Mouse (Mus musculus) heart, adult 2 months (tissue): ENCODE measurements around the gene Plxdc1.

Source experiments
- CTCF ChIP-seq: fragments of 200-600 bp; IDR thresholded peaks from 2 replicates; pipeline ENCODE4 v1.8.1; 2022; ENCODE audit warnings: antibody characterized with exemption, mild to moderate bottlenecking, moderate library complexity
- EP300 ChIP-seq: fragments of 200-500 bp; IDR thresholded peaks from 2 replicates; pipeline ENCODE4 v1.6.1; 2011; ENCODE audit warnings: low read depth, low read length, control low read depth; ENCODE audit not compliant: insufficient read depth
- POLR2A ChIP-seq: fragments of 200-500 bp; IDR thresholded peaks from 2 replicates; pipeline ENCODE4 v1.6.1; 2011; ENCODE audit warnings: mild to moderate bottlenecking, low read depth, low read length, control low read depth; ENCODE audit not compliant: insufficient read depth

- TF ChIP-seq EP300: no peak
- TF ChIP-seq CTCF: no peak
- no peak for TF ChIP-seq POLR2A
These were observed 8.4 kb downstream of the Plxdc1 start for GRCm38 (mm10) chr11:97977797-97978196.
